Mouse (Mus musculus) embryo, embryonic 11.5 days (tissue): ENCODE results near the gene Ptprm.

Experiments used
- DNase-seq: peaks from one replicate; pipeline ENCODE4 v3.0.0-alpha.2; 2012; ENCODE audit warnings: low read depth, low spot score

Gene Ptprm

GRCm38 (mm10) chr17:67287501-67287900 lies 66.8 kb downstream of the Ptprm start:
- DNase-seq: no peak

GRCm38 (mm10) chr17:67281640-67282170 lies 72.6 kb downstream of the Ptprm start:
- DNase-seq: no peak

GRCm38 (mm10) chr17:67277124-67277910 lies 76.9 kb downstream of the Ptprm start:
- DNase-seq: no peak

GRCm38 (mm10) chr17:67274531-67275094 lies 79.6 kb downstream of the Ptprm start:
- no peak for DNase-seq

GRCm38 (mm10) chr17:67272928-67273327 lies 81.3 kb downstream of the Ptprm start:
- no peak for DNase-seq

GRCm38 (mm10) chr17:67268475-67269080 lies 85.7 kb downstream of the Ptprm start:
- DNase-seq: no peak

- DNase-seq: no peak
Observed at GRCm38 (mm10) chr17:67266270-67266669, 88.0 kb downstream of the Ptprm start.

- DNase-seq: no peak
Observed at GRCm38 (mm10) chr17:67265520-67265919, 88.7 kb downstream of the Ptprm start.

GRCm38 (mm10) chr17:67264716-67265115 lies 89.5 kb downstream of the Ptprm start:
- DNase-seq: no peak

- no peak for DNase-seq
Observed at GRCm38 (mm10) chr17:67263024-67263423, 91.2 kb downstream of the Ptprm start.

- DNase-seq: no peak
Observed at GRCm38 (mm10) chr17:67260016-67260415, 94.2 kb downstream of the Ptprm start.

GRCm38 (mm10) chr17:67257780-67258179 lies 96.5 kb downstream of the Ptprm start:
- no peak for DNase-seq

GRCm38 (mm10) chr17:67256171-67256570 lies 98.1 kb downstream of the Ptprm start:
- DNase-seq: no peak

GRCm38 (mm10) chr17:67253445-67253844 lies 100.8 kb downstream of the Ptprm start:
- DNase-seq: no peak

- no peak for DNase-seq
Observed at GRCm38 (mm10) chr17:67252992-67253391, 101.3 kb downstream of the Ptprm start.

- DNase-seq: no peak
Observed at GRCm38 (mm10) chr17:67245273-67245875, 108.9 kb downstream of the Ptprm start.

- DNase-seq: no peak
Observed at GRCm38 (mm10) chr17:67242774-67243495, 111.3 kb downstream of the Ptprm start.

- no peak for DNase-seq
Observed at GRCm38 (mm10) chr17:67241951-67242773, 112.1 kb downstream of the Ptprm start.

- DNase-seq: no peak
Observed at GRCm38 (mm10) chr17:67238866-67239265, 115.4 kb downstream of the Ptprm start.

GRCm38 (mm10) chr17:67237407-67237806 lies 116.8 kb downstream of the Ptprm start:
- DNase-seq: no peak

GRCm38 (mm10) chr17:67233063-67233462 lies 121.2 kb downstream of the Ptprm start:
- DNase-seq: no peak
